Mouse (Mus musculus) small intestine, adult 2 months (tissue): ENCODE measurements at regions not wholly inside any gene's neighbourhood (a gene's known extent, or its start where the extent isn't known, plus 50 kb on each side); places are given as distances from the start of the nearest gene placed in this dataset.

Experiments
- H3K27ac ChIP-seq: fragments of 200-500 bp; 2 replicates; pipeline ENCODE4 v1.5.1; 2012; ENCODE audit warnings: low read depth, low read length, control low read depth, inconsistent platforms; ENCODE audit not compliant: insufficient read depth
- H3K27me3 ChIP-seq: fragments of 200-500 bp; 2 replicates; pipeline ENCODE4 v1.6.1; 2012; ENCODE audit warnings: mild to moderate bottlenecking, moderate library complexity, low read length, inconsistent platforms; ENCODE audit not compliant: control insufficient read depth, insufficient read depth
- H3K36me3 ChIP-seq: fragments of 200-500 bp; 2 replicates; pipeline ENCODE4 v1.6.1; 2012; ENCODE audit warnings: mild to moderate bottlenecking, low read length, control low read depth, inconsistent platforms; ENCODE audit not compliant: control insufficient read depth, insufficient read depth
- H3K4me1 ChIP-seq: fragments of 200-500 bp; 2 replicates; pipeline ENCODE4 v1.6.1; 2012; ENCODE audit warnings: low read length, inconsistent platforms, mixed read lengths; ENCODE audit not compliant: control insufficient read depth, insufficient read depth, insufficient read length
- H3K4me3 ChIP-seq: fragments of 200-500 bp; 2 replicates; pipeline ENCODE4 v1.5.1; 2012; ENCODE audit warnings: low read depth, mild to moderate bottlenecking, control low read depth, inconsistent platforms, low read length, moderate library complexity
- CTCF ChIP-seq: fragments of 200-500 bp; IDR thresholded peaks from 2 replicates; pipeline ENCODE4 v1.5.1; 2012; ENCODE audit warnings: low read depth, mild to moderate bottlenecking, control low read depth, inconsistent platforms, low read length, moderate library complexity, mixed read lengths; ENCODE audit not compliant: insufficient replicate concordance, insufficient read length; ENCODE audit errors: extremely low read depth
- POLR2A ChIP-seq: fragments of 200-500 bp; IDR thresholded peaks from 2 replicates; pipeline ENCODE4 v1.6.1; 2012; ENCODE audit warnings: low read depth, mild to moderate bottlenecking, control low read depth, inconsistent platforms, low read length, moderate library complexity
- WGBS: fragments of 180-500 bp; shearing (Covaris S2); methylation state at CpG from one replicate; pipeline ENCODE4 v1.1.7; 2018; 5-methylcytosine and 5-hydroxymethylcytosine counted together

GRCm38 (mm10) chr3:52573806-52574205 is 305.7 kb downstream of the Foxo1 start:
- TF ChIP-seq CTCF (no peak), POLR2A (no peak)

GRCm38 (mm10) chr3:52572514-52573485 is 304.7 kb downstream of the Foxo1 start:
- WGBS = 82% methylated on average over 11 of the region's 11 CpGs
- TF ChIP-seq CTCF = no peak
- no peak for TF ChIP-seq POLR2A

More at GRCm38 (mm10) chr3:52573806-52574205, 305.7 kb downstream of the Foxo1 start:
- no peak overlapping the region for H3K4me3 ChIP-seq
- no peaks in the 10 kb centered on the region for H3K4me1 ChIP-seq
- WGBS = 84% methylated on average over 6 of the region's 6 CpGs
- H3K27me3 ChIP-seq = no peaks in the 10 kb centered on the region
- H3K36me3 ChIP-seq = no peaks in the 10 kb centered on the region
- H3K27ac ChIP-seq = no peak overlapping the region

GRCm38 (mm10) chr3:52567606-52568372 is 299.7 kb downstream of the Foxo1 start:
- WGBS = 69% methylated on average over 9 of the region's 9 CpGs
- Histone ChIP-seq H3K27me3 (no peaks in the 10 kb centered on the region), H3K36me3 (no peaks in the 10 kb centered on the region), H3K4me3 (no peak overlapping the region), H3K4me1 (no peaks in the 10 kb centered on the region), H3K27ac (no peak overlapping the region; the same call in 1 of the 2 replicates)
- TF ChIP-seq POLR2A = no peak
- no peak for TF ChIP-seq CTCF

More at GRCm38 (mm10) chr3:52572514-52573485, 304.7 kb downstream of the Foxo1 start:
- H3K4me1 ChIP-seq = no peaks in the 10 kb centered on the region
- no peak overlapping the region for H3K4me3 ChIP-seq
- peak overlapping the region; percentile 41; the same call in 1 of the 2 replicates for H3K27ac ChIP-seq
- H3K27me3 ChIP-seq = no peaks in the 10 kb centered on the region
- H3K36me3 ChIP-seq = no peaks in the 10 kb centered on the region

GRCm38 (mm10) chr3:52563595-52563994 is 295.5 kb downstream of the Foxo1 start:
- TF ChIP-seq POLR2A = no peak
- TF ChIP-seq CTCF = no peak
- 84% methylated on average over 5 of the region's 5 CpGs for WGBS
- H3K4me3 ChIP-seq = no peak overlapping the region
- H3K4me1 ChIP-seq = no peaks in the 10 kb centered on the region
- no peaks in the 10 kb centered on the region for H3K27me3 ChIP-seq
- H3K27ac ChIP-seq = no peak overlapping the region
- H3K36me3 ChIP-seq = no peaks in the 10 kb centered on the region

- WGBS = 83% methylated on average over 5 of the region's 5 CpGs
- H3K4me3 ChIP-seq = no peak overlapping the region
- no peak overlapping the region for H3K27ac ChIP-seq
- H3K27me3 ChIP-seq = no peaks in the 10 kb centered on the region
- no peaks in the 10 kb centered on the region for H3K4me1 ChIP-seq
- TF ChIP-seq POLR2A (no peak), CTCF (no peak)
- no peaks in the 10 kb centered on the region for H3K36me3 ChIP-seq
Measured at GRCm38 (mm10) chr3:52562816-52563215, 294.7 kb downstream of the Foxo1 start.

- 69% methylated on average over 10 of the region's 10 CpGs for WGBS
- H3K27me3 ChIP-seq = no peaks in the 10 kb centered on the region
- H3K4me3 ChIP-seq = no peak overlapping the region
- no peak overlapping the region for H3K27ac ChIP-seq
- TF ChIP-seq CTCF = no peak
- no peak for TF ChIP-seq POLR2A
- no peaks in the 10 kb centered on the region for H3K36me3 ChIP-seq
- no peaks in the 10 kb centered on the region for H3K4me1 ChIP-seq
Measured at GRCm38 (mm10) chr3:52559481-52559880, 291.3 kb downstream of the Foxo1 start.

- no peaks in the 10 kb centered on the region for H3K36me3 ChIP-seq
- WGBS = 93% methylated on average over 6 of the region's 6 CpGs
- no peak overlapping the region for H3K27ac ChIP-seq
- H3K27me3 ChIP-seq = no peaks in the 10 kb centered on the region
- H3K4me1 ChIP-seq = no peaks in the 10 kb centered on the region
- TF ChIP-seq POLR2A (no peak), CTCF (no peak)
- no peak overlapping the region for H3K4me3 ChIP-seq
Measured at GRCm38 (mm10) chr3:52558765-52559164, 290.6 kb downstream of the Foxo1 start.
